Mouse (Mus musculus) testis, postnatal 10 days (tissue): ENCODE data around the gene Ott.
"Not testable (repeated sequence)": the region's sequence is repeated elsewhere in the genome, so short reads cannot be mapped to it uniquely, and the experiment has no call there.

ENCODE experiments used
- DNase-seq: peaks from one replicate; pipeline ENCODE4 v3.0.0; 2021; ENCODE audit warnings: low spot score

Ott gene

GRCm38 (mm10) chrX:149073982-149074381, at the start of gene Ott:
Ott (plus strand) TSS chrX:149074282.
- not testable (repeated sequence) for DNase-seq
